Mouse (Mus musculus): ENCODE measurements at regions not wholly inside any gene's neighbourhood (a gene's known extent, or its start where the extent isn't known, plus 50 kb on each side); places are given as distances from the start of the nearest gene placed in this dataset.

DNA sequence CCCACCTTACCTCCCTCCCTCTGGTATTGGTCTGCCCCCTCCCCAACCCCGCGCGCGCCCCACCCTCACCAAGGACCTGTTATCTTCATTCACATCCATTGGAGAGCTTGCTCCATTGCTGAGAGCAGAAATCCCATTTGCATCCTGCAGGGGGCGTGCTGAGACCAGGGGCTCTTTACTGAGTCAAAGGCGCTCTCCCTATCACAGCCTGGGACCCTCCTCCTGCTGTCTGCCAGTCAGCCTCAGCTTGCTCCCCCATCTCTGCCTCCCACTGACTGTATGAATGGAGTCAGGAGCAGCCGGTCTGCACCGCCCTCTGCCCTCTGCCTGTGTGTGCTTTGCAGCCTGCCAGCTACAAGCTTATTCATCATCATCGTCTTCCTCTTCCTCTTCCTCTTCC lies 221.5 kb upstream of the Mocs1 start:
- H3K27me3 ChIP-seq (ENCODE audit: control insufficient read depth, insufficient read depth, low read length): no peaks in the 10 kb centered on the region; the same call in none of the 2 replicates
- intact Hi-C loops (cut with DNase I): no loop called here
- no peak overlapping the region for H3K4me3 ChIP-seq
- no peak overlapping the region for H3K9ac ChIP-seq (ENCODE audit: low read depth, low read length)
- no peak for DNase-seq
- WGBS: 51% methylated on average over 9 of the region's 9 CpGs
- TF ChIP-seq EP300 (IDR thresholded peaks at IDR 0.05; ENCODE audit: insufficient read depth, low read depth, low read length): no peak
- TF ChIP-seq POLR2A (IDR thresholded peaks at IDR 0.05; ENCODE audit: insufficient read depth, low read depth, low read length): no peak
- TF ChIP-seq CTCF (IDR thresholded peaks at IDR 0.05): peak; percentile 33
- no peak overlapping the region for H3K27ac ChIP-seq
- no peaks in the 10 kb centered on the region for H3K79me2 ChIP-seq (replicated peaks; ENCODE audit: control insufficient read depth, insufficient read depth, low read length)
- H3K4me1 ChIP-seq (ENCODE audit: control insufficient read depth, insufficient read depth, low read length): no peaks in the 10 kb centered on the region
- no peaks in the 10 kb centered on the region for H3K36me3 ChIP-seq (ENCODE audit: control insufficient read depth, insufficient read depth, low read length)

DNA sequence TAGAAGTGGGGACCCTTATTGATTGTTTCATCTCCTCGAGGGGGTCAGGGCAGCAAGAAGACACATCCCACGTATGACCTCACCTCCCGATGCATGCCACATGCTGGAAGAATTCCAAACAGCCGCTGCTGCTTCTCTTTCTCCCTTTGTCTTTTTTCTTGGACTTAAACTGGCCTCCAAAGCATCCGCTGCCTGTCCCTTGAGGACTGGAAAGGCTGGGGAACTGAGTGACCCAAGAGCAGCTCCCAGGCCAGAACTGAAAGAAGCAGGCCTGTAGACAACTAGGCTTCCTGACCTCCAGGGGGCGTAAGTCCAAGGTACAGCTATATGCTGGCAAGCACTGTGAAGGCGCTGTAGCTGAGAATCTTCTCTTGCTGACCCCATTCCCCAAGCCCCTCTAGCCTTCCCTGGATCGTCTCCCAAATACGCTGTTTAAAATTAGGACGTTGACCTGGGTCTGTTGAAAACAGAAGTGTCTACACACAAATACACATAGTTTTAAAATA lies 219.8 kb upstream of the Mocs1 start:
- Histone ChIP-seq H3K4me3 (no peak overlapping the region), H3K4me1 (ENCODE audit: control insufficient read depth, insufficient read depth, low read length) (no peaks in the 10 kb centered on the region), H3K9ac (ENCODE audit: low read depth, low read length) (no peak overlapping the region), H3K27me3 (ENCODE audit: control insufficient read depth, insufficient read depth, low read length) (no peaks in the 10 kb centered on the region; the same call in none of the 2 replicates), H3K79me2 (replicated peaks; ENCODE audit: control insufficient read depth, insufficient read depth, low read length) (no peaks in the 10 kb centered on the region), H3K27ac (no peak overlapping the region), H3K36me3 (ENCODE audit: control insufficient read depth, insufficient read depth, low read length) (no peaks in the 10 kb centered on the region)
- TF ChIP-seq POLR2A (IDR thresholded peaks at IDR 0.05; ENCODE audit: insufficient read depth, low read depth, low read length): no peak
- peak; percentile 49 for TF ChIP-seq CTCF (IDR thresholded peaks at IDR 0.05)
- intact Hi-C loops (cut with DNase I): no loop called here
- peak in 1 of 2 experiments; percentile 28 for DNase-seq
- 48% methylated on average over 10 of the region's 10 CpGs for WGBS

DNA sequence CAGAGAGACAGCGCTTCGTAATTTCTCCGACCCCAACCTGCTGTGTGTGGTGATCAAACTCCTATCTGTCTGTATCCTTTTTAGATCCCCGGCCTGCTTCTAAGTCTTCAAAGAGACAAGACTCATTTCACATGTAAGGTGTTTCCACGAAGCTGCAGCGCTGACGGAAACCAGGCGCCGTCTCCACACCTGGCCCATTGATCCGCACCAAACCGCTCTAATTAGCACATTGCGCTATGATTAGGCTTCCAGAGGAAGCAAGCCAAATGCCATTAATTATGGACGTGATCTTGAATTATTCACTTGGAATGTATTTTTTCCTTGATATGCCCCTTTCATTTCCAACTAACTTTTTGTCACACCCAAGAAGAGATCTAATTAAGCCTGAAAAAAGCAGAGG lies 215.2 kb upstream of the Mocs1 start:
- Histone ChIP-seq H3K4me3 (no peak overlapping the region), H3K79me2 (replicated peaks; ENCODE audit: control insufficient read depth, insufficient read depth, low read length) (no peaks in the 10 kb centered on the region), H3K27ac (no peak overlapping the region), H3K27me3 (ENCODE audit: control insufficient read depth, insufficient read depth, low read length) (no peaks in the 10 kb centered on the region), H3K36me3 (ENCODE audit: control insufficient read depth, insufficient read depth, low read length) (no peaks in the 10 kb centered on the region), H3K4me1 (ENCODE audit: control insufficient read depth, insufficient read depth, low read length) (no peaks in the 10 kb centered on the region), H3K9ac (ENCODE audit: low read depth, low read length) (no peak overlapping the region)
- TF ChIP-seq POLR2A (IDR thresholded peaks at IDR 0.05; ENCODE audit: insufficient read depth, low read depth, low read length): no peak
- TF ChIP-seq EP300 (IDR thresholded peaks at IDR 0.05; ENCODE audit: insufficient read depth, low read depth, low read length): no peak
- TF ChIP-seq CTCF (IDR thresholded peaks at IDR 0.05): no peak
- intact Hi-C loops (cut with DNase I): no loop called here
- no peak for DNase-seq
- WGBS: 89% methylated on average over 13 of the region's 13 CpGs

DNA sequence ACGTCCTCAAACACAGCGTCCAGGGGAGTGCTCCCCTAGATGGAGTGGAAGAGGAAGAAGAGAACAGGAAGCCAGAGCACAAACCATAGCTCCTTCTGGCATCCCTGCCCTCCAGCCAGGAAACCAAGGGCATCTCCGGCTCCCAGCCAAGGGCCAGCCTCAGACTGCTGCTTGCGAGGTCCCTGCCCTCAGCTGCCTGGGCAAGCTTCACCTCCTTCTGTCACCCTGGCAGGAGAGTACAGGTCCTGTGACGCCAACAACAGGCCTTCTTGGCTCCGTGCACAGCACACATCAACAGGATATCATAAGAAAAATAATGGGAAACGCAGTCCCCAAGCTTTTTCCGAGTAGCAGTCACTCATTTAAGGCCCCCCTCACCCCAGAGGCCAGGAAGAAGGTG lies 212.9 kb upstream of the Mocs1 start:
- TF ChIP-seq EP300 (IDR thresholded peaks at IDR 0.05; ENCODE audit: insufficient read depth, low read depth, low read length) (no peak), POLR2A (IDR thresholded peaks at IDR 0.05; ENCODE audit: insufficient read depth, low read depth, low read length) (no peak), CTCF (IDR thresholded peaks at IDR 0.05) (no peak)
- Histone ChIP-seq H3K4me3 (no peak overlapping the region), H3K9ac (ENCODE audit: low read depth, low read length) (no peak overlapping the region), H3K36me3 (ENCODE audit: control insufficient read depth, insufficient read depth, low read length) (no peaks in the 10 kb centered on the region), H3K4me1 (ENCODE audit: control insufficient read depth, insufficient read depth, low read length) (no peaks in the 10 kb centered on the region), H3K27ac (no peak overlapping the region), H3K79me2 (replicated peaks; ENCODE audit: control insufficient read depth, insufficient read depth, low read length) (no peaks in the 10 kb centered on the region), H3K27me3 (ENCODE audit: control insufficient read depth, insufficient read depth, low read length) (no peaks in the 10 kb centered on the region)
- 35% methylated on average over 8 of the region's 8 CpGs for WGBS
- DNase-seq: no peak
- intact Hi-C loops (cut with DNase I): no loop called here

DNA sequence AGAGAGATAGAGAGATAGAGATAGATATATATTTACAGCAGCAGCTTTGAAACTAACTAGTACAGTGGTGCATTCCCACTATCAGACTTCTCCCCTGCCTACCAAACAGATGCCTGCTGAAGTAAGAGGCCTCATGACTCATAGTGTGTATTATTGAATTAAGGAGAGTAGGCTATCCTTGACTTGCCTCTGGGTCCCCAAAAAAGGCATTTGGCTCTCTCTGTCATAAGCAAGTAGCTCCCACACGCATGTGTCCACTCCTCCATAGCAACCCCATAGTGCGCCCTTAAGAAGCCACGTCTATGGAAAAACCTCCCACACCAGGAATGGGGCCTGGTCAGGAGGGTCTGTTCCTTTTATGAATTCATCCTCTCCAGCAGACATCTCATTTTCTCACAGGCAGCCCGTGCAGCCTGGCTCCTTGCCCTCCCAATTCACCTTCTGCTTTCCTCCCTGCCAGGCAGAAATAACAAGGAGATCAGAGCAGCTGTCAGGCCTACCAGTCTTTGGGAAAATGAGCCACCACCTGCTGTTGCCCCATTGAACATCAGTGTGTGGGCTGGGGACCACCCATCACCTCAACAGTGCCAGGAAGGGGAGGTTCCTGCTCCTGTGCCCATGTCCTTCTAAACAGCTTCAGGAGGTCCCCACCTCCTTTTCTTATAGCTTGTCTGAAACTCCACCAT lies 208.5 kb upstream of the Mocs1 start:
- Histone ChIP-seq H3K27ac (no peak overlapping the region), H3K27me3 (ENCODE audit: control insufficient read depth, insufficient read depth, low read length) (no peaks in the 10 kb centered on the region), H3K9ac (ENCODE audit: low read depth, low read length) (no peak overlapping the region), H3K36me3 (ENCODE audit: control insufficient read depth, insufficient read depth, low read length) (no peaks in the 10 kb centered on the region), H3K79me2 (replicated peaks; ENCODE audit: control insufficient read depth, insufficient read depth, low read length) (no peaks in the 10 kb centered on the region), H3K4me3 (no peak overlapping the region), H3K4me1 (ENCODE audit: control insufficient read depth, insufficient read depth, low read length) (no peaks in the 10 kb centered on the region)
- 74% methylated on average over 4 of the region's 4 CpGs for WGBS
- DNase-seq: no peak
- TF ChIP-seq EP300 (IDR thresholded peaks at IDR 0.05; ENCODE audit: insufficient read depth, low read depth, low read length): no peak
- no peak for TF ChIP-seq POLR2A (IDR thresholded peaks at IDR 0.05; ENCODE audit: insufficient read depth, low read depth, low read length)
- no peak for TF ChIP-seq CTCF (IDR thresholded peaks at IDR 0.05)
- intact Hi-C loops (cut with DNase I): no loop called here

DNA sequence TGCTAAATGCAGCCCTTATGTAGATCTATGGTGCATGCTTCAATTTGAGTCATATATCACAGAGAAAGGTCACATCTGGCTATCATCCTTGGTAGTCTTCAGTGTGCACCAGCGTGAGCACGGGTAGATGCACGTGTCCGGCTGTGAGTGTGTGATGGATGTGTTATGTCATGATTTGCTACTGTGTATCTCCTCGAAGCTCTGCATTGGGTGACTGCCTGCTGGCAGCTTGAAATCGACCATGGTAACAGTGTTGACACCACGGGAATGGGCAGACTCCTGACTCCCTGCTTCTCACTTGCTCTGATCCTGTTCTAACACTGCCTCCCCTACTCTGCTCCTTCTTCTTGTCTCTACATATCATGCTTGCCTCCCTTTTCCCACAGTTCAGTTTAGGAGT lies 204.9 kb upstream of the Mocs1 start:
- Histone ChIP-seq H3K4me1 (ENCODE audit: control insufficient read depth, insufficient read depth, low read length) (peaks cover 4% of the 10 kb centered on the region), H3K27me3 (ENCODE audit: control insufficient read depth, insufficient read depth, low read length) (no peaks in the 10 kb centered on the region), H3K79me2 (replicated peaks; ENCODE audit: control insufficient read depth, insufficient read depth, low read length) (no peaks in the 10 kb centered on the region), H3K4me3 (no peak overlapping the region), H3K27ac (no peak overlapping the region), H3K9ac (ENCODE audit: low read depth, low read length) (no peak overlapping the region), H3K36me3 (ENCODE audit: control insufficient read depth, insufficient read depth, low read length) (no peaks in the 10 kb centered on the region)
- TF ChIP-seq CTCF (IDR thresholded peaks at IDR 0.05): no peak
- no peak for TF ChIP-seq POLR2A (IDR thresholded peaks at IDR 0.05; ENCODE audit: insufficient read depth, low read depth, low read length)
- no peak for TF ChIP-seq EP300 (IDR thresholded peaks at IDR 0.05; ENCODE audit: insufficient read depth, low read depth, low read length)
- 67% methylated on average over 7 of the region's 7 CpGs for WGBS
- DNase-seq: no peak
- intact Hi-C loops (cut with DNase I): no loop called here
